Mouse (Mus musculus) thymus, postnatal 4 days (tissue): ENCODE data around the gene Zfp219.
"Not testable (repeated sequence)": the region's sequence is repeated elsewhere in the genome, so short reads cannot be mapped to it uniquely, and the experiment has no call there.

Experiments
- DNase-seq: peaks from one replicate; pipeline ENCODE4 v3.0.0; 2021

Gene Zfp219

GRCm38 (mm10) chr14:52020486-52021137, at the start of gene Zfp219:
Zfp219 (minus strand) TSS chr14:52020733.
- peak; percentile 78 for DNase-seq

DNA sequence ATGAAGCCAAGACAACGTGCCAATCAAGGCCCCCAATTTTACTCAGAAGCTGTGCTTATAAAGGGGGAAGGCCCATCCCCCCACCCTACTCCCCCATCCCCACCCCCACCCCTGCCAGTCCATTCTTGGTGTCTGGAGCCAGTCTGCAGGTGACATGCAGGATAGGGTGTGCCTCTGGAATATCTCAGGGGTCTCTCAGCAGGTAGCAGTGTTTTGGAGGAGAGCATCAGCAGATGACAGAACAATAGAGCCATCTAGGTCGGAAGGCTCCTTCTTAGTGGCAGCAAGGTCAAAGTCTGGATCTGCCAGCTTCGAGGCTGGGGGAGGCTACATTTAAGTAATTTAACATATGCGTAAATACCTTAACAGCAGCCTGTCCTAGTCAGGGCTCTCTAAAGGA, 45.6 kb upstream of the Zfp219 start:
- DNase-seq, result no peak

DNA sequence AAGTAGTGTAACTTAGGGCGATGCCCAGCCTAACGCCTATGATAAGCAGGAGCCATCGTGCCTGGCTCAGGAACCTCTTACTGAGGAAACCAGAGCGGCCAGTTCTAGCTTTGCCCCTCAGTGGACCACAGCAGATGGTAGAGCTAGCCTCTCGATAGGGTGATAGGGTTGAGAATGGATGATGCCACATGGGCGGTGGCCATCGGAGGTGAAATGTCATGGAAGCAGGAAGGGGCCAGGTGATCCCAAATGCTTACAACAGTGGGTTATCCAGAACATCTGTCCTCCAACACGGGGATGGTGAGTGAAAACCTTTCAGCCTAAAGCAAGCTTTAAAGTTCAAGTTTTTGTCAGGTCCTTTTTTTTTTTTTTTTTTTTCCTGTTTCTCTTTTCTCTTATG, 41.3 kb upstream of the Zfp219 start:
- no peak for DNase-seq

DNA sequence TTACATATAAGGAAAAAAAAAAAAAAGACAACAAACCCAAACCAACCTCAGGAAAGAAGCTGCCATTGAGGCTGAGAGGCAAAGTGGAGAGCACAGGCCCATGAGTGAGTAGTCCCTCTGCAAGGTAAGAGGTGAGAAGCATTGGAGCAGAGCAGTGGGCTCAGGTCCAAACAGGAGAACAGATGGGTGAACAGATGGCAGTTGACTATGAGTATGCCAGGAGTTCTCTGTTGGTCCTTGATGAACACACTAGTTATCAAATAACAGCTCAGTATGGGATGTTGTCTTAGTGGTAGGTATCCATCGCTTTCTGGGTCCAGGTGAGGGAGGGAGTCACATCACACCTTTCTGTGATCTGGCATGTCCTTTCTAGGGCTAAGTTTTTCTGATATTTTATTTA, 40.3 kb upstream of the Zfp219 start:
- no peak for DNase-seq

GRCm38 (mm10) chr14:52059982-52060381, 39.4 kb upstream of the Zfp219 start:
- DNase-seq, result no peak

DNA sequence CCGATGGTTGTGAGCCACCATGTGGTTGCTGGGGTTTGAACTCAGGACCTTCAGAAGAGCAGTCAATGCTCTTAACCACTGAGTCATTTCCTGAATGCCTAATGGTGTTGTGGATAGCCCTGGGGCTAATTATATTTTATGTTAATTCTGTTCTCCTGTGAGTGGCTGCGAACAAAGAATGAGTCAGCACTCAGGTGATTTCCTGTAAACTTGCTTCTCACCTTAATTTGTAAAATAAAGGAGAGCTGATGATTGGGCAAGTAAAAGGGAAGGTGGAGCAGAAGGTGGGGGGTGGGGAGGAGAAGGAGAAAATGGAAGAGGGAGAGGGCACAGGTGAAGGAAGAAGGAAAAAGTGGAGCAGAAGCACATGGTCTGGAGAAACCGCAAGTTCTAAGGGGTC, 32.2 kb upstream of the Zfp219 start:
- not testable (repeated sequence) for DNase-seq

GRCm38 (mm10) chr14:52045966-52046565, 25.5 kb upstream of the Zfp219 start:
- DNase-seq, result no peak

- DNase-seq, result peak; percentile 77
These were observed 24.6 kb upstream of the Zfp219 start for GRCm38 (mm10) chr14:52044901-52045678.

DNA sequence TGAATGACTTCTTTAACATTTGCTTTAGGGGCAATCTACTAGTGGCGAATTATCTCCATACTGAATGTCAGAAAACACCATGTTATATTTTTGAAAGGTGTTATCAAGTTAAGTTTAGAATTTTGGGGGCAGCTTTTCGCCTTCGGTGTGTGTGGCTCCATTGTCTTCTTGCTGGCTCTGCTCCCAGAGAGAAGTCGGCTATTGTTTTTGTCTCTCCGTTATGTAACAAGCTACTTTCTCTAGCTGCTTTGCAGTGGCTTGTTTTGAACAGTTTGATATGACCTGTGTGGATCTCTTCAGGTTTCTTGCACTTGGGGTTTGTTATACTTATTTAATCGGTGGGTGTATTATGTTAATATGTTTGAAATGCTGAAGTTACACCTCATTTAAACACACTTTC, 22.9 kb upstream of the Zfp219 start:
- no peak for DNase-seq

- DNase-seq, result not testable (repeated sequence)
These were observed 21.8 kb upstream of the Zfp219 start, which contains the start of gene Olfr221 for GRCm38 (mm10) chr14:52042359-52042758. Olfr221 (minus strand) TSS chr14:52042459.

DNA sequence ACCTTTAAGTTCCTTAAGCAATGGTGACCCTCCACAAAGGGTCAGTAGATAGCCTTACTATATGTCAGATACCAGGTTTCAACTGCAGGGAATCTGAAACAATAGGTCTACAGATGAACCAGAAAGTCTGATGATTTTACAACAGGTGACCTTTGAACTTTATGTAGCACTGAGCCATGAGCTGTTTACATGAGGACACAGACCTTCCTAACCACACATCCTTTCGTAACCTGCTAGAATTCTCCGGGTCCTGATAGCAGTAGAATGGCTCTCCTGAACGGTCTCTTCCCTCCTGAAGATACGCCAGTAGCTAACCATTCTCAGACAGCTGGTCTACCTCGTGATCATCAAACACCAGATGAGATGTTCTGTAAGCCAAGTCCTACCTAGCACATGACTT, 18.8 kb upstream of the Zfp219 start:
- no peak for DNase-seq

GRCm38 (mm10) chr14:52035926-52036325, 15.4 kb upstream of the Zfp219 start:
- no peak for DNase-seq

- DNase-seq, result no peak
These were observed 5.8 kb upstream of the Zfp219 start for GRCm38 (mm10) chr14:52026342-52026741.

GRCm38 (mm10) chr14:52024133-52024532, 3.6 kb upstream of the Zfp219 start:
- no peak for DNase-seq

- DNase-seq, result peak; percentile 97
These were observed 2.4 kb upstream of the Zfp219 start for GRCm38 (mm10) chr14:52022709-52023459.

GRCm38 (mm10) chr14:52022244-52022708, 1.7 kb upstream of the Zfp219 start:
- no peak for DNase-seq

- DNase-seq, result no peak
These were observed 1.2 kb upstream of the Zfp219 start for GRCm38 (mm10) chr14:52021568-52022212.

GRCm38 (mm10) chr14:52021138-52021529, 601 bp upstream of the Zfp219 start:
- no peak for DNase-seq

- peak; percentile 98 for DNase-seq
These were observed 768 bp downstream of the Zfp219 start for GRCm38 (mm10) chr14:52019590-52020340.

GRCm38 (mm10) chr14:52019051-52019589, 1.4 kb downstream of the Zfp219 start:
- no peak for DNase-seq

DNA sequence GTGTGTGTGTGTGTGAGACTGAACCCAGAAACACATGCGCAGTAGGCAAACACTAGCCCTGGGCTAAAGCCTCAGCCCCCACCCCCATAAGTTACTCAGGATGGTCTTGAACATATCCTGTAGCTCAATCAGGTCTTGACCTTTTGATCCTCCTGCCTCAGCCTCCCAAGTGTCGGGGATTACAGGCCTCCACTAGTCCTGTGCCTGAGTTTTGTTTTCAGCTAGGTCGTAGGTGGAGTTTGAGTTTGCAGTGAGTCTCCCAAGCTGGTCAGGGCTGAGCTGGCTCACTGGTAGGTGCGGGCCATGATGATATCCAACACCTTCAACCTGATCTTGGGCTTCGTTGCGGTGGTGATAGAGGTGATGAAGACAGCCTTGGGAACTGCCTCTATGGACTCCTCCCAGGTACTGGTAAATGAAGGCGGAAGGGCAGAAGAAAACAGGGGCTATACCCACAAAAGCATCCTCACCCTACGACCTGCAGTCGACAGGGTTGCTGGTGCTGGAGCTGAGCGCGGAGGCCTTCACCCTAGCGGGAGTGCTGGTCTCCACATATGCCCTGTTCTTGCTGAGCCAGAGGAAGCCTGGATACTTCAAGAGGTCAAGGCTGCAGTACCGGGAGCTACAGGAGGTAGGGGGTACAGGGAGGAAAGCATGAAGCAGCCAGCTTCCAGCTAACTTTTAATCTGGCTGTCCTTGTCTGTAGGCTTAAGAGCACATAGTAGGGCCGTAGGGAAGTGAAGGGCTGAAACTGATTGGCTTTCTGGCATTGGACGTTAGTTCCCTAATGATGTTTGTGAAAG, 2.1 kb downstream of the Zfp219 start:
- peak; percentile 34 for DNase-seq
